Mouse (Mus musculus) MEL (cell line): ENCODE measurements around the gene Armc6. TPM values are rescaled to one million over a fixed set of nuclear protein-coding genes. Genes with fewer than 3 reads are reported as not detected.

ENCODE experiments used
- DNase-seq: peaks from one replicate; pipeline ENCODE4 v3.0.0; 2011; ENCODE audit warnings: low read depth, low spot score
- H3K27ac ChIP-seq: 2 replicates; pipeline ENCODE4 v1.5.1; 2012; ENCODE audit warnings: low read depth, mild to moderate bottlenecking, control low read depth, low read length, moderate library complexity; ENCODE audit not compliant: control insufficient read depth
- H3K27me3 ChIP-seq, 2 experiments: fragments of 150-350 bp in 1 of 2; sonication (generic) in 1 of 2; 2 replicates each; pipeline ENCODE4 v1.6.1; 2012; ENCODE audit warnings: low read length in 2 of 2, mild to moderate bottlenecking in 2 of 2, improper control_type of control experiment in 1 of 2, moderate library complexity in 1 of 2; ENCODE audit not compliant: insufficient read depth in 2 of 2, control insufficient read depth in 1 of 2
- H3K36me3 ChIP-seq, 2 experiments: 2 replicates each; pipeline ENCODE4 v1.6.1; 2012 to 2014; ENCODE audit warnings: low read length in 2 of 2, improper control_type of control experiment in 1 of 2, inconsistent platforms in 1 of 2, mild to moderate bottlenecking in 1 of 2; ENCODE audit not compliant: insufficient read depth in 2 of 2, control insufficient read depth in 1 of 2
- H3K4me1 ChIP-seq, 2 experiments: fragments of 150-350 bp in 1 of 2; sonication (generic) in 1 of 2; 2 replicates each; pipeline ENCODE4 v1.6.1; 2012; ENCODE audit warnings: low read length in 2 of 2, improper control_type of control experiment in 1 of 2, mild to moderate bottlenecking in 1 of 2; ENCODE audit not compliant: insufficient read depth in 2 of 2, control insufficient read depth in 1 of 2
- H3K4me3 ChIP-seq, 2 experiments: fragments of 150-350 bp in 1 of 2; sonication (generic) in 1 of 2; 2 replicates each; pipeline ENCODE4 v1.5.1; 2012; ENCODE audit warnings: low read depth in 2 of 2, low read length in 2 of 2, mild to moderate bottlenecking in 2 of 2, moderate library complexity in 2 of 2, control low read depth in 1 of 2, improper control_type of control experiment in 1 of 2; ENCODE audit not compliant: control insufficient read depth in 1 of 2, insufficient read depth in 1 of 2
- H3K79me2 ChIP-seq: 2 replicates; pipeline ENCODE4 v1.6.1; 2012; ENCODE audit warnings: mild to moderate bottlenecking, low read length, moderate library complexity; ENCODE audit not compliant: control insufficient read depth, poor library complexity, insufficient read depth
- H3K9ac ChIP-seq: 2 replicates; pipeline ENCODE4 v1.6.1; 2012; ENCODE audit warnings: low read depth, mild to moderate bottlenecking, control low read depth, low read length, moderate library complexity; ENCODE audit not compliant: control insufficient read depth, poor library complexity, severe bottlenecking
- H3K9me3 ChIP-seq: fragments of 150-350 bp; sonication (generic); replicated peaks from 2 replicates; pipeline ENCODE4 v1.6.1; 2012; ENCODE audit warnings: mild to moderate bottlenecking, low read length, improper control_type of control experiment, moderate library complexity; ENCODE audit not compliant: insufficient read depth
- CHD2 ChIP-seq: IDR thresholded peaks from 2 replicates; pipeline ENCODE4 v1.6.1; 2011; ENCODE audit warnings: low read length, improper control_type of control experiment
- CTCF ChIP-seq, 3 experiments: IDR thresholded peaks in 2 of 3; conservative IDR thresholded peaks in 1 of 3; 2 replicates each; pipeline ENCODE4 v1.5.1; 2011 to 2012; ENCODE audit warnings: low read length in 3 of 3, low read depth in 2 of 3, mild to moderate bottlenecking in 2 of 3, improper control_type of control experiment in 1 of 3, inconsistent platforms in 1 of 3, mixed read lengths in 1 of 3, moderate library complexity in 1 of 3; ENCODE audit not compliant: control insufficient read depth in 1 of 3, insufficient read depth in 1 of 3, poor library complexity in 1 of 3, severe bottlenecking in 1 of 3
- JUND ChIP-seq: IDR thresholded peaks from 2 replicates; pipeline ENCODE4 v1.6.1; 2011; ENCODE audit warnings: low read depth, mild to moderate bottlenecking, improper control_type of control experiment, low read length
- MEF2A ChIP-seq: IDR thresholded peaks from 2 replicates; pipeline ENCODE4 v1.6.1; 2014; ENCODE audit warnings: low read depth, mild to moderate bottlenecking, inconsistent platforms, low read length, improper control_type of control experiment; ENCODE audit not compliant: poor library complexity, insufficient replicate concordance, severe bottlenecking; ENCODE audit errors: extremely low read depth
- MYB ChIP-seq: IDR thresholded peaks from 2 replicates; pipeline ENCODE4 v1.6.1; 2011; ENCODE audit warnings: mild to moderate bottlenecking, low read depth, low read length, improper control_type of control experiment
- NRF1 ChIP-seq: IDR thresholded peaks from 2 replicates; pipeline ENCODE4 v1.6.1; 2014; ENCODE audit warnings: low read depth, mild to moderate bottlenecking, inconsistent platforms, low read length, improper control_type of control experiment, moderate library complexity; ENCODE audit not compliant: poor library complexity, insufficient read depth, severe bottlenecking
- POLR2AphosphoS5 ChIP-seq: IDR thresholded peaks from 2 replicates; pipeline ENCODE4 v1.6.1; 2012; ENCODE audit warnings: low read depth, borderline replicate concordance, mild to moderate bottlenecking, inconsistent platforms, low read length, moderate library complexity, mixed read lengths
- RAD21 ChIP-seq: IDR thresholded peaks from 2 replicates; pipeline ENCODE4 v1.6.1; 2011; ENCODE audit warnings: mild to moderate bottlenecking, low read depth, low read length, improper control_type of control experiment
- SMC3 ChIP-seq: IDR thresholded peaks from 2 replicates; pipeline ENCODE4 v1.6.1; 2011; ENCODE audit warnings: low read depth, low read length, improper control_type of control experiment
- USF2 ChIP-seq, 2 experiments: IDR thresholded peaks; 2 replicates each; pipeline ENCODE4 v1.6.1; 2011 to 2012; ENCODE audit warnings: improper control_type of control experiment in 2 of 2, low read length in 2 of 2, borderline replicate concordance in 1 of 2, inconsistent platforms in 1 of 2, low read depth in 1 of 2, mild to moderate bottlenecking in 1 of 2; ENCODE audit not compliant: insufficient read depth in 1 of 2
- ZKSCAN1 ChIP-seq: IDR thresholded peaks from 2 replicates; pipeline ENCODE4 v1.6.1; 2012; ENCODE audit warnings: low read depth, mild to moderate bottlenecking, inconsistent platforms, low read length, improper control_type of control experiment, moderate library complexity
- ZNF384 ChIP-seq: IDR thresholded peaks from 2 replicates; pipeline ENCODE4 v1.6.1; 2012; ENCODE audit warnings: low read depth, mild to moderate bottlenecking, inconsistent platforms, low read length, improper control_type of control experiment
- polyA plus RNA-seq, 2 experiments: library from polyadenylated mRNA; stranded (reverse) in 1 of 2; unstranded in 1 of 2; fragments of >175 nt in 1 of 2; fragments of >200 nt in 1 of 2; gene quantifications; 2 replicates each; pipeline versions ENCODE4 v1.2.1 to v1.2.4; 2012; ENCODE audit warnings: low replicate concordance in 2 of 2, low read depth in 1 of 2; ENCODE audit not compliant: insufficient read length in 2 of 2, insufficient read depth in 1 of 2, missing spikeins in 1 of 2
- total RNA-seq: library from RNA; depleted of rRNA; stranded (reverse); fragments of 300-350 nt; gene quantifications from 2 replicates; pipeline ENCODE4 v1.2.3, GENCODE M21; 2012

Gene Armc6
- total and polyA plus RNA-seq, 3 experiments: 39.5 to 63.9 TPM; not detected in 1

DNA sequence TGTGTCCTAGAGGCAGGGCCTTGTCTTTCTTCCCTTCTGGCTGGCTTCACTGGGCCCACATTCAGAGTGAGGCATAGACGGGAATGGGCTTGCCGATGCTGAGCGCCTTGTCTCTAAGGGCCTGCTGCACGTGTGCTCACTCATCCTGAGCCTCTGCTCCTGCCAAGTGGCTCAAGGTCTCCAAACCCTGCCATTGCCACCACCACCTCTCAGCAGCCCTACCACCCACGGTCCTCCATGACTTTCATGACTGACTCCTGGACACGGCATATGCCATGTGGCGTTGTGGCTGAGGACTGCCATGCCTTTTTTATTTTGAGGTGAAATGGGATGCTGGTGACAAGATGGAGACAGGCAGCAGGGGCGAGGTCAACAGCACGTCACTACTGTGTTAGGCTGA lies 3.4 kb downstream of the Armc6 start:
- H3K27ac ChIP-seq: no peak overlapping the region
- peaks cover 5 to 12% of the 10 kb centered on the region in 2 experiments for H3K4me1 ChIP-seq
- peaks cover 0 to 9% of the 10 kb centered on the region in 2 experiments; a peak in 3 of 4 replicates for H3K36me3 ChIP-seq
- no peak overlapping the region for H3K9ac ChIP-seq
- TF ChIP-seq USF2 (IDR thresholded peaks at IDR 0.05; ENCODE audit: borderline replicate concordance in 1 of 2, insufficient read depth in 1 of 2, low read depth in 1 of 2, low read length in 2 of 2): no peak
- no peak for TF ChIP-seq ZKSCAN1
- no peak for TF ChIP-seq JUND
- no peak for TF ChIP-seq ZNF384
- TF ChIP-seq MYB: no peak
- TF ChIP-seq POLR2AphosphoS5: no peak
- H3K9me3 ChIP-seq: no peaks in the 10 kb centered on the region
- H3K79me2 ChIP-seq: peaks cover 19% of the 10 kb centered on the region
- DNase-seq: no peak
- H3K4me3 ChIP-seq: no peak overlapping the region
- H3K27me3 ChIP-seq: no peaks in the 10 kb centered on the region

DNA sequence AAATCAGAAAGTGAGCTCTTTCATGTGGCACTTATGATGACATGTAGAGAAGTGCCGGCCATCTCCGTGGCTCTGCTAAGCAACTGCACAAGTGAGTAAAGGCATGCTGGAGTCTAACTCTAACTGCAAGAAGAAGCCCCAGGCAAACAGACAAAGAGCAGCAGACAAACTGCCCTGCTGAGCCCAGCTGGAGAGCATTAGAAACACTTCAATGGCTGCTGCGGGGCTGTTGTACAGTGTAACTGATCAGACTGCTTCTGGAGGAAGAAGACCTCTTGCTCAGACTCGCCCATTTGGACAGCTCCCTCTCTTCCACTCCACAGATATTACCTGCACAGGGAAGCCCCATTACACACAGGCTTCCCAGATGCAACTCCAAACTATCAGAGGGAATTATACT lies 6.3 kb downstream of the Armc6 start:
- H3K9ac ChIP-seq: no peak overlapping the region
- TF ChIP-seq CHD2 (no peak), MEF2A (no peak)
- peaks cover 0 to 3% of the 10 kb centered on the region in 2 experiments; a peak in 1 of 4 replicates for H3K4me1 ChIP-seq
- H3K4me3 ChIP-seq: no peak overlapping the region
- H3K79me2 ChIP-seq: peaks cover 3% of the 10 kb centered on the region
- H3K27ac ChIP-seq: no peak overlapping the region
- no peaks in the 10 kb centered on the region for H3K27me3 ChIP-seq
- H3K36me3 ChIP-seq: peaks cover 2 to 3% of the 10 kb centered on the region in 2 experiments; a peak in 3 of 4 replicates
- no peak for DNase-seq
- H3K9me3 ChIP-seq: no peaks in the 10 kb centered on the region

DNA sequence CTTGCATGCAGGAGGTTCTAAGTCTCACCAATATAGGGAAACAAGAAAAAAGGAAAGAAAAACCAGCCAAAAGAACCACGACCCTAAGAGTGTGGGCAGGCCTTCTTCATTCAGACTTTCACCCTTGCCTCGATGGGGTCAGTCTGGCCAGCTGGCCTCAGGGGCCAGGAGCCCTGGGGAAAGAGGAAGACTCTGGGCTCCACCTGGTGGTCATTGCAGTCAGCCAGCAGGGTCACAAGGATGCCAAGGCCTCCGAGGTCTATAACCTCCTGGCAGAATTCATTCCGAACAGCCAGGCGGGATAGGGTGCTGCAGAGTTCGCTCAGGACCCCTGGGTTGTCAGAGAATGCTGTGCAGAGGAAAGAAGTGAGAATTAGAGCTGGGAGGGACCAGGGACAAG lies 10.9 kb downstream of the Armc6 start:
- peak; percentile 41 for TF ChIP-seq SMC3
- TF ChIP-seq NRF1: no peak
- peak; percentile 27 to 52 (median 42); a peak in 5 of 6 replicates for TF ChIP-seq CTCF (IDR thresholded peaks at IDR 0.05 in 2 of 3, conservative IDR thresholded peaks at IDR 0.05 in 1 of 3; ENCODE audit: control insufficient read depth in 1 of 3, insufficient read depth in 1 of 3, low read depth in 2 of 3, low read length in 3 of 3, poor library complexity in 1 of 3, severe bottlenecking in 1 of 3)
- TF ChIP-seq RAD21: peak; percentile 19
- H3K79me2 ChIP-seq: no peaks in the 10 kb centered on the region
- H3K9me3 ChIP-seq: no peaks in the 10 kb centered on the region
- no peak overlapping the region for H3K4me3 ChIP-seq
- no peak for DNase-seq
- peaks cover 0 to 2% of the 10 kb centered on the region in 2 experiments; a peak in 1 of 4 replicates for H3K36me3 ChIP-seq
- H3K4me1 ChIP-seq: no peaks in the 10 kb centered on the region
- no peak overlapping the region for H3K9ac ChIP-seq
- no peaks in the 10 kb centered on the region for H3K27me3 ChIP-seq
- H3K27ac ChIP-seq: no peak overlapping the region
